Mouse (Mus musculus) heart, adult 2 months (tissue): ENCODE measurements around the gene Slc2a2. TPM values are rescaled to one million over a fixed set of nuclear protein-coding genes. Genes with fewer than 3 reads are reported as not detected.
"Not testable (repeated sequence)": the region's sequence is repeated elsewhere in the genome, so short reads cannot be mapped to it uniquely, and the experiment has no call there.

Experiments used
- DNase-seq, 2 experiments: peaks; one replicate each; pipeline ENCODE4 v3.0.0; 2021
- H3K27ac ChIP-seq: fragments of 200-600 bp; 2 replicates; pipeline ENCODE4 v1.8.1; 2022
- H3K27me3 ChIP-seq: fragments of 200-500 bp; 2 replicates; pipeline ENCODE4 v1.6.1; 2012; ENCODE audit warnings: mild to moderate bottlenecking, low read length, inconsistent platforms, mixed read lengths; ENCODE audit not compliant: control insufficient read depth, insufficient read depth
- H3K36me3 ChIP-seq: fragments of 200-500 bp; 2 replicates; pipeline ENCODE4 v1.6.1; 2012; ENCODE audit warnings: low read length, inconsistent platforms; ENCODE audit not compliant: control insufficient read depth, insufficient read depth
- H3K4me1 ChIP-seq: fragments of 200-500 bp; 2 replicates; pipeline ENCODE4 v1.6.1; 2011; ENCODE audit warnings: low read length; ENCODE audit not compliant: control insufficient read depth, insufficient read depth
- H3K4me3 ChIP-seq: fragments of 200-600 bp; 2 replicates; pipeline ENCODE4 v1.8.1; 2022
- H3K79me2 ChIP-seq: fragments of 200-500 bp; replicated peaks from 2 replicates; pipeline ENCODE4 v1.6.1; 2012; ENCODE audit warnings: mild to moderate bottlenecking, inconsistent platforms, low read length, moderate library complexity, mixed read lengths; ENCODE audit not compliant: control insufficient read depth, insufficient read depth
- H3K9ac ChIP-seq: fragments of 200-500 bp; 2 replicates; pipeline ENCODE4 v1.6.1; 2012; ENCODE audit warnings: low read depth, mild to moderate bottlenecking, control low read depth, inconsistent platforms, low read length, mixed read lengths
- CTCF ChIP-seq: fragments of 200-600 bp; IDR thresholded peaks from 2 replicates; pipeline ENCODE4 v1.8.1; 2022; ENCODE audit warnings: antibody characterized with exemption, mild to moderate bottlenecking, moderate library complexity
- EP300 ChIP-seq: fragments of 200-500 bp; IDR thresholded peaks from 2 replicates; pipeline ENCODE4 v1.6.1; 2011; ENCODE audit warnings: low read depth, low read length, control low read depth; ENCODE audit not compliant: insufficient read depth
- POLR2A ChIP-seq: fragments of 200-500 bp; IDR thresholded peaks from 2 replicates; pipeline ENCODE4 v1.6.1; 2011; ENCODE audit warnings: mild to moderate bottlenecking, low read depth, low read length, control low read depth; ENCODE audit not compliant: insufficient read depth
- WGBS: fragments of 180-500 bp; shearing (Covaris S2); methylation state at CpG from one replicate; pipeline ENCODE4 v1.1.7; 2018; 5-methylcytosine and 5-hydroxymethylcytosine counted together
- intact Hi-C: fragments of 180-260 bp; cut with DNase I; formaldehyde crosslinking; loops from one replicate; pipeline ENCODE4 v1.15.1; 2025
- polyA plus RNA-seq: library from polyadenylated mRNA; depleted of rRNA; stranded (reverse); fragments of >200 nt; gene quantifications from 2 replicates; pipeline ENCODE4 v1.2.3, GENCODE M21; 2012
- total RNA-seq, 2 experiments: library from RNA; stranded (reverse); gene quantifications; 2 replicates each; pipeline ENCODE4 v1.2.3; 2021

Gene Slc2a2
- total and polyA plus RNA-seq, 3 experiments, result 0.05 to 0.14 TPM; not detected in 1

- intact Hi-C loops, result loop anchor here (10.0 kb wide), 1 partner anchor 184 kb away; no protein-coding TSS in a partner anchor
Measured at GRCm38 (mm10) chr3:28748956-28749355, 51.3 kb downstream of the Slc2a2 start.

DNA sequence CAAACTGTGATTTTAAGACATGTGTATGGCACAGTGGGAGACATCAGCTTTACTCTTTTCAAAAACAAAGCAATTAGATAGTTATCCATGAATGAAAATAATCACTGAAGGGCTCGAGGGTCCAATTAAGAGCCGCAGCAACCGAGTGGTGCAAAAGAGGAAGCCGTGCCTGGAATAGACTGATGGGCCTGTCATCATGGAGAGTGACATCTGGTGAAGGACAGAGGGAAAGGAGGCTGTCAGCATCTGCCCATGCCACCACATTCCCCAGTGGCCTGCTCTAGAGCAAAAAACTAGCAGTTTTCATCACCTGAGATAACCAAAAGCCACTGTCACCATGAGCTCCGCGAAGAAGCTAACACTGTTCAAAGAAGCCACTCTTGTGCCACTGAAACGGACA, 57.8 kb downstream of the Slc2a2 start:
- H3K9ac ChIP-seq, result no peak overlapping the region
- H3K36me3 ChIP-seq, result no peaks in the 10 kb centered on the region
- DNase-seq, result no peak
- no peaks in the 10 kb centered on the region for H3K79me2 ChIP-seq
- intact Hi-C loops, result no loop called here
- no peaks in the 10 kb centered on the region for H3K27me3 ChIP-seq
- H3K4me3 ChIP-seq, result no peak overlapping the region
- WGBS, result 50% methylated on average over 7 of the region's 7 CpGs
- H3K27ac ChIP-seq, result no peak overlapping the region
- H3K4me1 ChIP-seq, result no peaks in the 10 kb centered on the region
- TF ChIP-seq EP300 (no peak), POLR2A (no peak), CTCF (no peak)

More at GRCm38 (mm10) chr3:28748956-28749355, 51.3 kb downstream of the Slc2a2 start:
- TF ChIP-seq CTCF, result no peak
- no peak for TF ChIP-seq EP300
- TF ChIP-seq POLR2A, result no peak
- no peak for DNase-seq
- H3K36me3 ChIP-seq, result no peaks in the 10 kb centered on the region
- H3K27ac ChIP-seq, result no peak overlapping the region
- no peaks in the 10 kb centered on the region for H3K27me3 ChIP-seq
- no peak overlapping the region for H3K4me3 ChIP-seq
- no peaks in the 10 kb centered on the region for H3K4me1 ChIP-seq
- H3K9ac ChIP-seq, result no peak overlapping the region
- no peaks in the 10 kb centered on the region for H3K79me2 ChIP-seq

- no peak for DNase-seq
- TF ChIP-seq CTCF, result no peak
- TF ChIP-seq POLR2A, result no peak
- no peak for TF ChIP-seq EP300
- Histone ChIP-seq H3K4me3 (no peak overlapping the region), H3K9ac (no peak overlapping the region), H3K4me1 (no peaks in the 10 kb centered on the region), H3K27me3 (no peaks in the 10 kb centered on the region), H3K27ac (no peak overlapping the region), H3K36me3 (no peaks in the 10 kb centered on the region), H3K79me2 (no peaks in the 10 kb centered on the region)
- intact Hi-C loops, result no loop called here
- 88% methylated on average over 8 of the region's 8 CpGs for WGBS
Measured at GRCm38 (mm10) chr3:28761225-28761789, 63.6 kb downstream of the Slc2a2 start.

DNA sequence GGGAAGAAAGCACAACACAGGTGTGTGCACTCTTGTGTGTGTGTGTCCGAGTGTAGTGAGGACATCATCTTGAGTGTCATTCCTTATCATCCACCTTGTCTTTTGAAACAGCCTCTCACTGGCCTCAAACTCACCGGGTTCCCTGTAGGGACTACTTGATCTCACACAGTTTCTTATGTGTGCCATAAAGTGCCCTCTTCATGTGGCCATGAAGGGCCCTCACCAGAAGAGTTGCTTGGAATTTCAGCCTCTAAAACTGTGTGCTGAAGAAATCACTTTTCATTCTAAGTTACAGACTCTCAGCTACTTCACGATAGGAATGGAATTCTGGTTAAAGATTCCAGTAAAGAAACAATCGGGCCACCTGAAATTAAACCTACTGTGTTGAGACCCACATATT, 69.2 kb downstream of the Slc2a2 start:
- intact Hi-C loops, result no loop called here
- WGBS, result 80% methylated on average over 4 of the region's 4 CpGs
- no peak overlapping the region for H3K4me3 ChIP-seq

GRCm38 (mm10) chr3:28768222-28768621, 70.5 kb downstream of the Slc2a2 start:
- Histone ChIP-seq H3K4me1 (no peaks in the 10 kb centered on the region), H3K79me2 (no peaks in the 10 kb centered on the region), H3K27me3 (no peaks in the 10 kb centered on the region), H3K4me3 (no peak overlapping the region), H3K36me3 (no peaks in the 10 kb centered on the region), H3K27ac (no peak overlapping the region), H3K9ac (no peak overlapping the region)
- intact Hi-C loops, result no loop called here
- no peak for DNase-seq
- 83% methylated on average over 3 of the region's 3 CpGs for WGBS
- TF ChIP-seq EP300 (no peak), POLR2A (no peak), CTCF (no peak)

More for the DNA sequence above, 69.2 kb downstream of the Slc2a2 start:
- no peak overlapping the region for H3K9ac ChIP-seq
- H3K79me2 ChIP-seq, result no peaks in the 10 kb centered on the region
- no peaks in the 10 kb centered on the region for H3K27me3 ChIP-seq
- no peak for DNase-seq
- H3K4me1 ChIP-seq, result no peaks in the 10 kb centered on the region
- no peaks in the 10 kb centered on the region for H3K36me3 ChIP-seq
- TF ChIP-seq EP300 (no peak), CTCF (no peak), POLR2A (no peak)
- no peak overlapping the region for H3K27ac ChIP-seq

- intact Hi-C loops, H3K4me1 ChIP-seq, H3K27me3 ChIP-seq, H3K4me3 ChIP-seq, DNase-seq, H3K9ac ChIP-seq, H3K27ac ChIP-seq, H3K79me2 ChIP-seq, H3K36me3 ChIP-seq: not testable (repeated sequence)
- WGBS, result 67% methylated on average over 4 of the region's 4 CpGs
- peak; percentile 26 for TF ChIP-seq CTCF
Measured at GRCm38 (mm10) chr3:28772919-28773318, 75.2 kb downstream of the Slc2a2 start.
